Mouse (Mus musculus) stomach, postnatal 0 days (tissue): ENCODE results near the gene Tldc2.

Experiments
- CTCF ChIP-seq: IDR thresholded peaks from 2 replicates; pipeline ENCODE4 v1.5.1; 2016; ENCODE audit warnings: antibody characterized with exemption, low read depth, mild to moderate bottlenecking, moderate library complexity
- EP300 ChIP-seq: optimal IDR thresholded peaks from 2 replicates; pipeline ENCODE3; 2016; ENCODE audit warnings: antibody characterized with exemption

- TF ChIP-seq CTCF (no peak), EP300 (no peak)
Observed at GRCm38 (mm10) chr2:157048395-157049181, 38.3 kb upstream of the Tldc2 start.
